Mouse (Mus musculus): ENCODE data around the gene AC170998.1. TPM values are rescaled to one million over a fixed set of nuclear protein-coding genes. Genes with fewer than 3 reads are reported as not detected.
"Not testable (repeated sequence)": the region's sequence is repeated elsewhere in the genome, so short reads cannot be mapped to it uniquely, and the experiment has no call there.

Gene AC170998.1
- total RNA-seq, 2 experiments from 2014 or later = 0.67 TPM; not detected in 1

GRCm38 (mm10) chr17:28707136-28707627, 18.7 kb upstream of the AC170998.1 start:
- DNase-seq = no peak

GRCm38 (mm10) chr17:28707816-28708215, 18.1 kb upstream of the AC170998.1 start:
- DNase-seq = no peak

DNA sequence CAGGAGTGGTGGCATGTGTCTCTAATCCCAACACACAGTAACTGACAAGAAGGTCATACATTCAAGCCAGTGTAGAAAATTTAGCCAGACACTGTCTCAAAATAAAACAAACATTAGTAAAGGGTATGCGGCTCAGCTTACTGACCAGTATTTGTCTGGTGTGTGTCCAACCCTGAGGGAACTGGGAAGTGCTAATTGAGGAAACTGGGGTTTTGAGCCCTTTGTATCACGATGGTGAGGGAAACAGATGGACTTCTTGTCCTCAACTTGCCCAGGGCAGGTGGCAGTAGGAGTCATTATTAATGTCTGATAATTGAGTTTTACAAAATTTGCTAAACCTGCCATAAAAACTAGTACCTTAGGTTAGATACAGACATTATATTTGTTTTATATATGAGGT, 16.9 kb upstream of the AC170998.1 start:
- peak in 1 of 2 experiments; percentile 54 for DNase-seq

DNA sequence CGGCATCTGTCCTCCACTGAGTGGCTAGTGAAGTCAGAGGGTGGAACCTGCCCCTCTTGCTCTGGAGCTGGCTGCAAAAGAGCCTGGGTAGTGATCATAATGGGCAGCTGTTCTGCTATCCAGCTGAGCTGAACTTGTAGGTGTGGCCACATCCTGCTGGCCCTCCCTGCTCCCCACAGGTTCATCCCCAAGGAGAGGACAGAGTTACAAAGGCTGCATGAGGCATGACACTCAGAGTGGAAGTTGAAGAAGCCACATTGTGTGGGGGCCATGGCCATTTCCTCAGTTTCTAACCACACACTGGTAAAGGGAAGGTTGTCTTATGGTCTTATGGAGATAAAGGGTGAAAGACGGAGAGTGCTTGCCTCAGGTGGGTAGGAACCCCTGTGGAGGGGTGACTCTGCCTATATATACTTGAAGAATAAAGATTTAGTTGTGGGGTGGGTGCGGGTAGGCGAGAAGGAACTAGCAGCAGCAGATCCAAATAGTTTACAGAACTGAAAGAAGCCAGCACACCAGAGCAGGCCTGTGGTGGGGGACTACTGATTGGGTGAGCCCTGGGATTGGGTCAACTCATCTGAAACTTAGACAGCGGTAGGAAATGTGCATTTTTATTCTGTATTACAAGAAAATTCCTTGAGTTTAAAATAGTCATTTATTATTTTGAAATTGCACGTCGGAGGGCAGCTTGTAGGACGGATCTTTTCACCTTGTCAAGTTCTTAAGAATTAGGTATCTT, 16.2 kb upstream of the AC170998.1 start:
- DNase-seq = peak; percentile 35 to 42

GRCm38 (mm10) chr17:28710291-28710688, 15.6 kb upstream of the AC170998.1 start:
- DNase-seq = no peak

GRCm38 (mm10) chr17:28711237-28711636, 14.6 kb upstream of the AC170998.1 start:
- DNase-seq = no peak

DNA sequence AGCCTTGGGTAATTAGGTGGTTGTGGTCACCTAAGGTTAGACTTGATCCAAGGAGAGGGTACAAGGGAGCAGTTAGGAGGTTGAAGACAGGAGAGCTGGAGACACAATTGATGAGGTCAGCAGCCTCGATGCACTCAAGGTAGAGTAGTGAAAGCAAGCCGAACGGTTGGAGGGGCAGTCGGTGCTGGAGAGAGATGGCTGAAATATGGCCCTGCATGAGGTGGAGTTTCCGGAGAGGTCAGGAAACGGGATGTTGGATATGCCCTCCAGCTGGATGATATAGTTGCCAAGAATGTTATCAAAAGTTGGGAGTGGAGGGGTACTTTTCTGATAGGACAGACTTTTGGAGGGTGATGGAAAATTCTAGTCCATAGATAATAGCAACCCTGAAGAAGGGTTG, 13.6 kb upstream of the AC170998.1 start:
- peak in 1 of 2 experiments; percentile 39 for DNase-seq

- no peak for DNase-seq
These were observed 11.9 kb upstream of the AC170998.1 start for GRCm38 (mm10) chr17:28714006-28714405.

DNA sequence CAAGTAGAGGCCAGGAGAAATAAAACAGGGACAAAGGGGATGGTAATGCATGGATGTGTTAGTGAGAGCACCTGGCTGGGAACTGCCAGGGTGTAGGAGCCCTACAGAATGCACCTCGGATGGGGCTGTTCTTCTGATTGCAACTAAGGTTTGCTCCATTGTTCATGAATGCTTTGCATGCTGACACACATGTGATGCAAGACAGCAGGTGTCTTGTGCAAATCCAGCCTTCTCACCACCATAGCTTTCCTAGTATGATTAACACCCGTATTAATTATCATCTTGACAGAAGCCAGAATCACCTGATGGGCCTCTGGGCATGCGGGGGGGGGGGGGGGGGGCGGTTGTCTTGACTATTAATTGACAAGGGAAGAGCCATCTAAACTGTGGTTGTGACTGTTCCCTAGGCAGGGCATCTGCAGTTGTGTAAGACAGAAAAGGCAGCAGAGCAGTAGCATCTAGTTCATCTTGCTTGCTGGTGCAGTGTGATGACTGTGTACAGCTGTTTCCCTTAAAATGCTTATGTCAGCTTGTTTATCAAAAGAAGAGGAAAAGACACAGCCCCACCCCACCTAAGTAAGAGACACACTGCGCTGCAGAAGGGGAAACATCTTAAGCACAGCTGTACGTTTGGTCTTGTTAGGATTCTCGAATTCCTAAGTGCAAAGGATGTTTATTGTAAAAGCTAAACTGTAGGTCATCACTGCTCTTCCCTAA, 9.9 kb upstream of the AC170998.1 start:
- peak in 1 of 2 experiments; percentile 39 for DNase-seq

GRCm38 (mm10) chr17:28717535-28717934, 8.3 kb upstream of the AC170998.1 start:
- DNase-seq = no peak

DNA sequence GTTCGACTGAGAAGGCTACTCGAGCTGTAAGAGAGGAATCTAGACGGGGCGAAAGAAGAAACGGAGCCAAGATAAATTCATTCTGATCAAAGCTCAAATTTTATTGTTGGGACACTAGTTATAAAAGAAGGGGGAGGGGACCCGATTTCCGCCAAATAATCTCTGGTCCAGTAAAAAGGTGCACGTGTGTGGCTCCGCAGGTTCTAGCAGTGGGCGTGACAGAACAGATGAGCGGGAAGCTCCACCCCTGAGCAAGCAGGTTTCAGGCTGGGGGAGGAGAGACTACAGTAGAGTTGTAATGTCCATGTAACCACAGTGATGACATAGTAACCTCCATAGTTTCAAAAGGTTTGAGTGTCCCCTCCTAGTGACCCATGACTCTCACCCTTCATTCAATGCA, 1.6 kb downstream of the AC170998.1 start:
- not testable (repeated sequence) for DNase-seq

- no peak for DNase-seq
These were observed 9.6 kb downstream of the AC170998.1 start for GRCm38 (mm10) chr17:28735317-28736105.

- DNase-seq = no peak
These were observed 10.6 kb downstream of the AC170998.1 start for GRCm38 (mm10) chr17:28736486-28736885.

- DNase-seq = peak in 1 of 2 experiments; percentile 42
These were observed 12.1 kb downstream of the AC170998.1 start for GRCm38 (mm10) chr17:28737973-28738372.

DNA sequence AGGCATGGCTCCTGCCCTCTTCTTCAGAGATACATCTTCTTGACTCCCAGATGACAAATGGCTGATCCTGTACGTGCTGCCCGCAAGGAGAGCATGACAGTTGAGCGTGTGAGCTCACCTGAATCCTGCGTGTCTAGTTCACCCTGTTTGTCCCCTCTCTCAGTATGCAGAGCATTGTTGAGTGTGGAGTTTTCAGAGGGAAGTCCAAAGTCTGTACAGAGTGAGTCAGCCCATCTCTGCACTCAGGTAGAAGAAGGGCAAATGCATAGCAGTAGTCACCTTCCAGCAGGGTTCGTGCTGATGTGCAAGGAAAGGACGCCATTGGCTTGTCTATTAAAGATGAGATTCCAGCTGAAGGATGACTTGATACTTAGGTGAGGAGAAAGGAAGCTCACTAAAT, 13.4 kb downstream of the AC170998.1 start:
- no peak for DNase-seq

DNA sequence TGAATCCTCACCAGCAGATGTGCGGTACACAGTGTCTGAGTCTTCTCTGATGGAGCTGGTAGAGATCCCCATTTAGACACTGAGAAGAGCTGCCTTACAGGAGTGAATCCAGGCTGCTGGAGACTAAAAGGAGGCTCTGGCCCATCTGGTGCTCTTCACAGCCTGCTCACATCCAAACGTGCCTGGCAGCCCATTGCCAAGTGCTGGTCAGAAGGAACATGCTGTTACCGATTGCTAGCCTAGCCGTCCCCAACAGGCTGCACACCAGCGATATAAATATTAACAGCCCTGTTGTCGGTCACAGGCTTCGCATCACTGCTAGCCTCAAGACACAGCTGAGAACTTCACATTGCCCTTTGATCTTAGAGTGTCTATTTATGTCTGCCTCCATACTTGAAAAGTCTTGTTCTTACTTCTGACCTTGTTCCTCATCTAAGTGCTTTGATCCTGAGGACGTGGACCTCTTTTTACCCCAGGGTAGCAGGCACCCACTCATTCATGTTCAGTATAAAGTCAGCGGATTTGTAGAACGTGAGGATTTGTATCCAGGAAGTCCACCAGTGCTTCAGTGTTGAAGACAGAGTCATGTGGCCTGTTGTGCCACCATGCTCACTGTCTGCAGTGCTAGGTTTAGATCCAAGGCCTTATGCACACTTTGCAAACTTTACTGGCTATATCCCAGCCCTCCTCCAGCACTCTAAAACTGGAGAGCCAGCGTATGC, 17.4 kb downstream of the AC170998.1 start:
- peak in 1 of 2 experiments; percentile 59 for DNase-seq

GRCm38 (mm10) chr17:28743916-28744315, 18.0 kb downstream of the AC170998.1 start:
- no peak for DNase-seq

GRCm38 (mm10) chr17:28745773-28746172, 19.9 kb downstream of the AC170998.1 start:
- DNase-seq = peak; percentile 33 to 56

GRCm38 (mm10) chr17:28748001-28748400, 22.1 kb downstream of the AC170998.1 start:
- DNase-seq = no peak

- peak; percentile 36 to 55 for DNase-seq
These were observed 24.7 kb downstream of the AC170998.1 start for GRCm38 (mm10) chr17:28750580-28750979.

DNA sequence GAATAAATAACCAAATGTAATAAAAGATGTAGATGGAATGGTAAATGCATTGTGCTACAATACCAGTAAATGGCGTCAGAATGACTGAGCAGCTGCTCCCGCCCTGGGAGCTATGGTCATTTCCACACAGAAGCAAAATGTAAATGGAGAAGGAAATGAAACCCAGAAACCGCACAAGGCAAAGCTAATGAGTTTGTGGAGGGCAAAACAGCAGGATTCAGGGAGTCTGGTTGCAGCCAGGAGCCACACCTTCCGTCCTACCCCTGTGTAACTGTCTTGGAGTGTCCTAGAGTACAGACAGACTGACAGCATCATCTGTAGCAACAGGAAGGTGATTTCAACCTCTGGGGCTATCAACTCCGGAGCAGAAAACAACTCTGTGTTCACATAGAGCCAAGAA, 30.6 kb downstream of the AC170998.1 start:
- DNase-seq = no peak

GRCm38 (mm10) chr17:28757470-28757869, 31.6 kb downstream of the AC170998.1 start:
- no peak for DNase-seq
